Mouse (Mus musculus) erythroblast, adult 5-6 weeks (primary cell): Measurements from ENCODE around the gene Creb3l1. TPM values are rescaled to one million over a fixed set of nuclear protein-coding genes. Genes with fewer than 3 reads are reported as not detected.

Source experiments
- ATAC-seq: replicated peaks from 2 replicates; pipeline ENCODE4 v1.8.0; 2016; ENCODE audit warnings: moderate number of reproducible peaks, mild to moderate bottlenecking, moderate TSS enrichment, inconsistent platforms; ENCODE audit not compliant: poor library complexity, low FRiP score, severe bottlenecking
- total RNA-seq, 2 experiments: library from RNA; stranded (forward) in 1 of 2; stranded (reverse) in 1 of 2; fragments of 150-400 nt in 1 of 2; fragments of 200-764, 138-1000 nt in 1 of 2; gene quantifications; 2 replicates each; pipeline versions ENCODE4 v1.2.3 to v1.2.4; 2015 to 2017; ENCODE audit warnings: low replicate concordance in 2 of 2

The Creb3l1 gene
- total RNA-seq, 2 experiments from 2014 or later = 0.38 to 0.68 TPM

DNA sequence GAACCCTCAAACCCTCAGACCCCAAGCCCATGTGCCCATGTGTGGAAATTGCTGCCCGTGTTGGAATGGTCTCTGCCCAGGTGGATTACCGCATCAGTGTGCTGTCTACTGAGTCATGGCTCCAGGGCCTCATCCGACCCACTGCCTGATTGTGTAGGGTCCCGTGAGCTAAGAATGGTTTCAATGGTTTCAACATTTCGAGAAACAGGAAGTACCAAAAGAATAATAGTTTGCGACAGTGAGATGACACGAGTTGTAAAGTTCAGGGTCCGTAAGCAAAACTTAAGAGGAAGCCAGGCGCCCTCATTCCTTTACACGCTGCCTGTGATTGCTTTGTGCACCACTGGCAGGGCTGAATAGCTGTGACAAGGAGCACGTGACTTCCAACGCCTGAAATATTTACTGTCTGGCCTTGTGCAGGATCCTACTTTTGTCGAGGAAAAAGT lies 52.2 kb downstream of the Creb3l1 start:
- no peak for ATAC-seq

DNA sequence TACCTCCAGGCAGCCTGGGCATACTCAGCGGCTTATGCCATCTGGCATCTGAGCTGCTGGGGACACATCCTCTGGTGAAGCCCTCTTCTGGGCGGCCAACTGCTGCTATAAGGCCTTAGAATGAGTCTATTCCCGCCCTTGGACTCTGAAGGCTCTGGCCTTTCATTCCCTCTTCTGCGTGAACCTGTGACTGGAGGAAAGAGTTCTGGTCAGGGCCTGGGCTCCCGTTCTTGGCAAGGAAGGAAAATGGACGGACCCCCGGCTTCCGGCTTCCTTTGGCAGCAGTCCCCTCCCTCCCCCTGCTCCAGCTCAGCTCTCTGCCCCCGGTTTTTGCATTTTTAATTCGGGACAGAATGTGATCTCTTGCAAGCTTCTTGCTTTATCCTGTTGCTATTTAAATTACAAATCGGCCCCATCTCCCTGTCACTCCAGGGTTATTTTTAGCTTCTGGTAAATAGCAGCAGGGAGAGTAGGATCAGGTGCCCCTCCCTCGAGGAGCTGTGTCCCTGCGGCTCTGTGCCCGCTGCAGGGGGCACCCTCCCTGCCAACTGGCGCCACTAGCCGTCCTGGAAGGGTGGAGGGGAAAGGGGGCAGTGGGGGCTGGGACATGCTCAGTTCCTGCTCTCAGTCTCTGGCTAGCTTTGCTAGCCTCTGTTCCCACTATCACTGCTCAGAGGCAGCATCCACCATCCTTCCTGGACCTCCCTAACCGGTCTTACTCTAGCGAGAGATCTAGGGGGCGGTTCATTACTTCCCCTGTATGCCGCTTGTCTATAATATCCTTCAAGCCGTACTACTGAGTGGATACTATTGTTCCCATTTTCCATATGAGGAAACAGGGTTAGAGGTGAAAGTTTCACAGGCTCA lies 52.8 kb downstream of the Creb3l1 start:
- no peak for ATAC-seq

DNA sequence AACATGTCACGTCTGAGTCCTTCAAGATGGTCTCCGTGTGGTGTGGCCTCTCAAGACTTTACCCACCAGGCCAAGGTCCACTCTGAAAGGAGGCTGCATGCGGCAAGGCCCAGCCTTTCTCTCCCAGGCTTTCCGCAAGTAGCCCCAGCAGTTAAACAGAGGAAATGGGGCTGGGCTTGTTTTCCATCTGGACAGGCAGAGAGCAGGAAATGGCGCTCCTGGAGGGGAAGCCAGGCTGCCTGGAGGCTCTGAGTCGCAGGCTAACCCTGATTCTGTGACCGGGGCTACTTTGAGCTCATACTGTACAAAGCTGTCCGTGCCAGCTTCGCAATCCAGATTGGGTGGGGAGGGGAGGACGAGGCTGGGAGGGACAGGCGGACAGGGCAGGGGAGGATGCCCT lies 56.3 kb downstream of the Creb3l1 start:
- ATAC-seq = no peak

DNA sequence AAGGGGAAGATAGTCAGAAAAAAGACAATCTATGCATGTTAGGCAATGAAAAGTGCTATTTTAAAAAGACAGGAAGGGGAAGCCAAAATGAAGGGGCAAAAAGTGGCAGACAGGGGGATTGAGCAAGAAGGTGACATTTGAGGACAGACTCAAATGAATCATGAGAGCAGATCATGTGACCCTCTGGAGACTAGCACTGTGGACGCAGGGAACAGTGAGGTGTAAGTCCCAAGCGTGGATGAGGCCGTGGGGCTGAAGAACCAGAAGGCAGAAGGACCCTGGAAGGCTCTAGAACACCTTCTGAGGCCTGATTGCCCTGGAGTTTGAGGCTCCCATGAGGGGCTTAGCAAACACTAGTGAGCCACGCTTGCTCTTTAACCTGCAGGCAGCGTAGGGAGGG lies 57.9 kb downstream of the Creb3l1 start:
- no peak for ATAC-seq

DNA sequence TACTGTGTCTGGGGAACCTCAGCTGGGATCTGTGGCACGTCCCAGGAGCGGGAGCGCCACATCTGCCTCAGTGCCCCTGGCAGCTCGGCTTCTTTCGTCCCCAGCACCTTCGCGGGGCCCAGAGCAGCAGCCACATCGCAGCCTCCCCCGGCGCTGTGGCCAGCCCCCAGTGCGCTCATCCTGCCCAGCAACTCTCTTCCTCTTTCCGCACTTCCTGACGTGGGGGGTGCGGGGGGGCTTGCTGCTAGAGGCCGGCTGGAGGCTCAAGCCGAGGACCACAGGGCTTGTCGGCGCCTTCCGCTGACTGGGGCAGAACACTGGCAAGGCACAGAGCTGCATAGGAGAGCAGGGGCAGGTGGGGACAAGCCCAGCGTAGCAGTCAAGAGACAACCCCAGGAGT lies 58.9 kb downstream of the Creb3l1 start:
- no peak for ATAC-seq

DNA sequence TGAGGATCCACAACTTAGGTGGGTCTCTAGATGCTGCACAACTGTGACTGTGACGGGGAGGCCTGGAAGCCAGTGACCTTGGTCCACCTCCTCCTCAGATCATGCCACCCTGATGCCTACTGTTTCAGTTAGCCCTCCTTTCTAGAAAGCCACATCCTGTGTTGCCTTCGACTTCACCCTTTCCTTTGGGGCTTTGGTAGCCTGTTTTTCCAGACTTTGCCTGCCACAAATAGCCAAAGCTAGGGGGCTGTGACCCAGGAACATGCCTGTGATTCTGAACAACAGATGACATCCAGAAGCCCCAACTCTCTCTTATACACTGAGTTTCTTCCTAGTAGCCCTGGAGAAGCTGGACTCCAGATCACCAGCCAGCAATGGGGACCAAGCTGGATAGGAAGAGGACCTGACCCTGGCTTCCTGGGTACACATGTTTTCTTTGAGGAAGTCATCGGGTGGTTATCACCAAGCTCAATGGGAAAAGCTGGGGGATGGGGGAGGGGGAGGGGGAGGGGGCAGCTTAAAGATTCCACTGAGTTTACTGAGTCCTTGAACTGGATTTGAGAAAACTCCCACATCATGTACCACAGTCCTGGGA lies 59.6 kb downstream of the Creb3l1 start:
- ATAC-seq = no peak

DNA sequence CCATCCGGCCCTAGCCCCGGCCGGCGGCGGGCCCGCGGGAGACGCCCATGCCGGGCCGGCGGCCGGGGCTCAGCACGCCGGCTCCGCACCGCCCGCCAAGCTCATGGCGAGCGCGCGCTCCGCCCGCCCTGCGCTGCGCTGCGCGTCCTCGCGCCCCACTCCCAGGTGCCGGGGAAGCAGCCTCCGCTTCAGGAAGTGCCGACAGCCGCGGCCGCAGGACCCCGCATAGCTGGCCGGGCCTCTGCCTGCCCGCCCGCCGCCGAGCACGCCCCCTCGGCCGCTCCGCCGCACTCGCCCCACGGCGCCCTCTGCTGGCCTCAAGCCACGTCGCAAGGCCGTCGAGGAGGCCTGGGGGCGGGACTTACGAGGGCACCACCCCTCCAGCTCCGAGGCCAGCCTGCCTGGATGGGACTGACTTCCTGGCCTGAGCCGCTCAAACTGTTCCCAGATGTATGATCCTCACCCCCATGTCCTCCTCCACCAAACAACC lies 60.8 kb downstream of the Creb3l1 start:
- peak; percentile 79 for ATAC-seq

DNA sequence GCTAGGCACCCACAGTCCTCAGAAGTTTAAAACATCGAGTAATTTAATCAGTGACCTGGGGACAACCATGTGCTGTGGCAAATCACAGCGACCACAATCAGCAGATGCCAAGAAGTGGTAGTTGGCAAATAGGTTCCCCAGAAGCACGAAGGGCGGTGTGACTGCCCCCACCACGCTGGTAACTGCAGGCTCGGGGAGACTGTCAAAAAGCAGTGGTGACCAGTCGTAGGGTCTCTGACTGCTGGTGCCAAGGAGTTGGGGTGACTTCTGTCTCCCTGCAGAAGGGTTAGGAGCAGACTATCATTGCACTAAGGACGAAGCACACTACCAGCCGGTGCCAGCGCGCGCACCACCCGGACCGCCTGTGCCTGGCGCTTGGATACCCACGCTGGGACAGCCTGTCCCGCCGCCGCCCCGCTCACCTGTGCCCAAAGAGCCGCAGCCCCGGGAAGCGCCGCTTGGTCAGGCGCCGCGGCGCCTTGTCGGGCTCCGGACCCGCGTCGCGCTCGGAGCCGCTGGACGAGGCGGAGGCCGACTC lies 61.4 kb downstream of the Creb3l1 start:
- ATAC-seq = no peak

DNA sequence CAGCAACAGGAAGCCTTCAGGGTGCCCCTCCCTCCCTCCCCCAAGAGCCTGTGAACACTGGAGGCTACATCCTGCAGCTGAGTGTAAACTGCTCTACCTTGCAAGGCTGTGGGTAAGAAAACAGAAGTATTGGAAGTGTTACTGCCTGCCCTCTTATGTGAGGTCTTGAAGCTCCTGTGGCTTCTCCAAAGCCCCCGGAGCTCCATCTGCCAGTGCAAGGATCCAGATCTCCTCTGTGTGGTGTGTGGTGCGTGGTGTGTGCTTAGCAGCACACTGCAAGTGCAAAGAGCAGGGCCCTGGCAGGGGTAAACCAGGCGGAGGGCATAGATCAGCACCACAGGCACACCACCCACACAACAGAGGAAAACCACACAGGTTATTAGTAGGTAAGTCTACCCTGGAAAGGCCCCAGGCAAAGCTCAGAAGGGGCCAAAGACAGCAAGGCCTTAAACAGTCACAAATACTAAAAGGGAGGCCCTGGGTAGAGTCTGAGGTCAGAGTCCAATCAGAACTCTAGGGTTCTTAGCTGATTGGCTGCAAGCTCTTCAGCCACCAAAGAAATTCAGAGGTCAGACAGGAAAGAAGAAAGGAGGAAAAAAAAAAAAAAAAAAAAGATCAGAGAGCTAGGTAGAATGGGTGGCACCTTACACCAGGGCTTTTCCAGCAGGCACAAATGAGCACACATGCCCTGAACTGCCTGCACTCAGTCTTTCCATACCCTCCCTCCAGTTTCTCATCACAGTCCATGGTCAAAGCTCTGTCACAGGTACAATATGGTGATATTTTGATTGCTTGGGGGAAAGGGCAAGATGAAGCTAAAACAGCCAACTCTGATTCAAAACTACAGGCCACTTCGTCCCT lies 62.2 kb downstream of the Creb3l1 start:
- no peak for ATAC-seq

DNA sequence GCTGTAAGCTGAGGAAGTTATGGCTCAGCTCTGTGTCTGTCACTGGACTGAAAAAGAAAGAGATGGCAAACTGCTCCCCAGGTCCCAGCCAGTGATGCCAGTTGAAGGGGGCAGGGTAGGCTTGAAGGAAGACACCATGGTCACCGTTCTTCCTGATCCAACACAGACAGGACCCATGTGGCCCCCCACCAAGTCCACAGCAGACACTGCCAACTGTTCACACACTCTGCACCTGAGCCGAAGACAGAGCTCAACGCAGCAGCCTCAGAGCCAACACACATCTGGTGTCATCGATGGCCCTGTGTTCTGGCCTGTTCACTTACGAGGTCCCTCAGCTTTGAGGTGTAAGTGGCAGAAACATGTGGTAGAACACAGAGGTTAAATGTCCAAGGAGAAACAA lies 63.8 kb downstream of the Creb3l1 start:
- ATAC-seq = no peak

DNA sequence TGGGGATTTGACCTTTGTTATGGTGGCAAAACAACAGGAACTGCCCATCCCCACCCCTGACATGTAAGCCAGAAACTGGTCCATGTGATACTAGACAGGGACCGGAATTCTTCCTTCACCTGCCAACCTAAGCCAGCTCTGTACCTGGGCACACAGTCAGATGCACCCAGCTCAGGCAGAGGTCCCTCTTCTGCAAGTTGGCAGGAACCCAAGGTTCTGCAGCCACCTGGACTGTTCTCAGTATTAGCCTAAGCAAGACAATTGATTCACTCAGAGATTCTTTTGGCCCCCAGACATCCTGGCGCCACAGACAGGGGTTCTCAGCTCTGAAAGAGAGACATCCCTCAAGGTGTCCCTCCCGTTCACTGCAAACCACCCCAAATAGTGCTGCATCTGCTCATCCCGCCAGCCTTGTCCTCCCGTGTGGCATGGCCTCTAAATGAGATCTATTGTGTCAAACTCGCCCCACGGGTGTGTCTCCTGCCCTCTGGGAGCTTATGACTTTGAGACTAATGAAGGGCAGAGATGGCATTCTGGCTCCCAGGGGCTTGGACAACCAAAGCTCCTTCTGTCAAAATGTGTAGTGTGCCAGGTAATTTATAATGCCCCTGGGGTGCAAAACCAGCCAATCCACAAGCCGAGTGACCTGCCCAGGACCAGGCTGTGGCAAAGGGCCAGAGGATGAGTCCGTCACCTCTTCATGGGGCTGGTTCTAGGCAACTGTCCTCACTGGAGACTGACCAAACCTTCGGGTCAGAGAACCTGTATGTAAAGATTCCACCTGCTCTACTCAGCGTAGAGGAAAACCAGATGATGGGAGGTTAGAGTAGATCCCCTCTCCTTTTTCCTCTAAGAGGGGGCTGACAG lies 64.5 kb downstream of the Creb3l1 start:
- ATAC-seq = no peak

DNA sequence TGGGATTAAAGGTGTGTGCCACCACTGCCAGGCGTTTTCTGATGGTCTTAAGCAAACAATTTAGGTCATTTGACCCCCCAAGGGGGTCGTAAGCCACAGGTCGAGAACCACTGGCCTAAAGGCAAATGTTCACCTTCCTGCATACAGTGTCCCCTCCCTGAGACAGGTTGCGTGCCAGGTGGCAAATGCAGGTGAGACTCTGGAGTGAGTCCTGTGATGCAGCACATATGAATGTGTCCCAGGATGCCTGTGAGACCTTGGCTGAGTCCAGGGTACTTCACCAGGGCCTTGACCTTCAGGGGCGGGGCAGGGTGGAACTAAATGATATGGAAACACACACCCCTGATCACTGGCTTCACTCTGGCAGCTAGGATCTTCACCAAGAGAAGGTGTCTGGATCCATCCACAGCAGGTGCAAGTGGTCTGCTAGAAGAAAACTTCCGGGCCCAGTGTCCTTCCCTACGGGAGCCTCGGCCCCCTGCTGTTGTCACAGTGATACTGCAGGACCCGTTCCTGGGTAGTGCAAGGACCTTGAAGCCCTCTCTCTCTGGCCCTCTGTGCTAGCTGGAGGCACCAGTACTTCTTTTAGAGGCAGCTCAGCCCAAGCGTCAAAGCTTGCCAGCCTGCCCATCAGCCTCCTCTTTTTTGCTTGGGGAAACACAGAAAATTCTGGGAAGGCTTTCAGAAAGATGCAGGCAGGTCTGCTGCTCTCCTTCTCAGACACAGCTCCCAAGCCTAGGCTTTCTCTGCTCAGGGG lies 65.4 kb downstream of the Creb3l1 start:
- peak; percentile 55 for ATAC-seq

DNA sequence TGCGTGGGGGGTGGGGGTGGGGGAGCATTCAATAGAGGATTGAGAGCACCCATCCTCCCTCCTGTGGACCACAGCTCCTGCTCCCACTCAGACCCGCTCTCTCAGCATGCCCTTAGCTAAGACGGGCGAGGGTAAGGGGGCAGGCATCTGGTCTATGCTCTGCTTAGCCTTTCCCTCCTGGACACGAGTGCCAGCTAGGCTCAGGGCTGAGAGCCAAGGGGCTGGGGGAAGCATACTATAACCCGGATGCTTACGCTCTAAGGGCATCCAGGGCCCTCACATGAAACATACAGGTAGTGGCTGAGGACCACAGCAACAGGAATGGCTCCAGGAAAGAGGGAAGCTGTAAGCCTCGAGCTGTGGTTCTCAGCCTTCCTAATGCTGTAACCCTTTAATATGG lies 66.3 kb downstream of the Creb3l1 start:
- ATAC-seq = no peak

DNA sequence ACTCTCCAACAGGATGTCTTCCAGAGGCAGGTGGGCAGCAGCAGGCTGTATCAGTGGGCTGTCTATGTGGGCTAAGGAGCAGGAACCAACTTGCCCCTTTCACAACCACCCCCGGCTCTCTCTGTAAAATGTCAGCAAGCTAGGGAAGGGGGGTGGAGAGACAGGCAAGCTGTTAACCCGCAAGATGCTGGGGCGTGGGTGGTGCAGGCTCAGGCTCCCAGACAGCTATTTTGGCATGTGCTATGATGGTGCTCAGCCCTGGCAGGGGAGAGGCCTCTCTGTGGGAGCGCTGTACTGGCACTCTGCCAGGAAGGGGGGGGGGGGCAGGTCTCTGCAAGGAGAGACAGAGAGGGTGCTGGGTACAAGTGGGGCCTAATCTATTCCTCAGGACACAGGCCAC lies 67.2 kb downstream of the Creb3l1 start:
- no peak for ATAC-seq

DNA sequence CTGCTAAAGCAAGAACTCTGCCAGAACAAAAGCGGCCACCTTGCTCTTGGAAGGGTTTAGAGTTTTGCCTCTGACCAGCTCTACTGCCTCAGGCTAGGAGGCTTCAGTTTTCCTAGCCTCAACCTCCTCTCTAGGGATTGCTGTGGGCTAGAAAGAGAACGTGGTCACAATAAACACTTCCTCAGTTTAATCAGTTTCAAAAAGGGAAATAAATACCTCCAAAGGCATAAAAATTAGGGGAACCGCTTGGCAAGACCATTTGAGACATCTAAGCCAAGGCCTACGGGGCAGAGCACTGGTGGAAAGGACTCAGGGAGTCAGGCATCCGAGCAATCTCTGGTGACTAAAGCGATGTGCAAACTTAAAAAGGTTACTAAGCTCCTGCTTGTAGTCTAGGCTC lies 68.4 kb downstream of the Creb3l1 start:
- ATAC-seq = no peak

DNA sequence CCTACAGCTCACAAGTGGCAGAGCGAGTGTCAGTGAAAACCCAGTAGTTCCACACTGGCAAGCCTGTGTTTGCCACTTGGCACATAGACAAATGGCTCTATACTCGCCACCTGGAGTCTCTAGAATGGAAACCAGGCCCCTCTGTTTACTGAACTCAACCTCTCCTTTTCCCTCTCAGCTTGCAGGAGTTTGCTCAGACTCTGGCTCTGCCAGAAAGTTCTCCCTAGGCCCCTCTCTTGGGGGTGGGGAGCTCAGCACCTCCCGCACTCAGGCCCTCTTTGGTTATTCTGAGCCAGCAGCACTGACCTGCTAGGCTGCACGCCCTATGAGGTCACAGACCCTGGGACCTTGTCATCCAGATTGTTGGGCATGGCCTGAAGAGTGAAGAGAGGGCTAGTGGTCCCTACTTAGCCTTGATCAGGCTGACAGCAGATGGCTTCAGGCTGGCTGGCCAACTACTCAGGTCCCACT lies 69.1 kb downstream of the Creb3l1 start:
- ATAC-seq = no peak

DNA sequence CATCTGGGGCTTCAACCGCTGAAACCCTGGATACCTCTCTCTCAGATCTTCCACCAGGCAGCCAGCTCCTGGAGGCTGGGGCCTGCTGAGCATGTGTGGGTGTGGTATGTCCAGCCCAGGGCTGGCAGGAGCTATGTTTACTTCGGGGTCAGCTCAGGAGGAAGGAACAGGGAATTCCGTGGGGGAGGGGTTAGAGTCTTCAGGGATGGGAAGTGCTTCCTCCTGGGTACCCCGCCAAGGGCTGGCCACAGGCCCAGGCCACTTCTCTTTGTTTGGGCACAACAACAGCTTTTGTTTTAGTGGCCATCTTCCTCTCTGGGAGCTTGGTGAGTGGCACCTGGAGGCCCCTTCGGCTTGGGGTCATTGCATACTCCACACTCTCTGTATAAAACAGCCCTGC lies 70.5 kb downstream of the Creb3l1 start:
- ATAC-seq = no peak

DNA sequence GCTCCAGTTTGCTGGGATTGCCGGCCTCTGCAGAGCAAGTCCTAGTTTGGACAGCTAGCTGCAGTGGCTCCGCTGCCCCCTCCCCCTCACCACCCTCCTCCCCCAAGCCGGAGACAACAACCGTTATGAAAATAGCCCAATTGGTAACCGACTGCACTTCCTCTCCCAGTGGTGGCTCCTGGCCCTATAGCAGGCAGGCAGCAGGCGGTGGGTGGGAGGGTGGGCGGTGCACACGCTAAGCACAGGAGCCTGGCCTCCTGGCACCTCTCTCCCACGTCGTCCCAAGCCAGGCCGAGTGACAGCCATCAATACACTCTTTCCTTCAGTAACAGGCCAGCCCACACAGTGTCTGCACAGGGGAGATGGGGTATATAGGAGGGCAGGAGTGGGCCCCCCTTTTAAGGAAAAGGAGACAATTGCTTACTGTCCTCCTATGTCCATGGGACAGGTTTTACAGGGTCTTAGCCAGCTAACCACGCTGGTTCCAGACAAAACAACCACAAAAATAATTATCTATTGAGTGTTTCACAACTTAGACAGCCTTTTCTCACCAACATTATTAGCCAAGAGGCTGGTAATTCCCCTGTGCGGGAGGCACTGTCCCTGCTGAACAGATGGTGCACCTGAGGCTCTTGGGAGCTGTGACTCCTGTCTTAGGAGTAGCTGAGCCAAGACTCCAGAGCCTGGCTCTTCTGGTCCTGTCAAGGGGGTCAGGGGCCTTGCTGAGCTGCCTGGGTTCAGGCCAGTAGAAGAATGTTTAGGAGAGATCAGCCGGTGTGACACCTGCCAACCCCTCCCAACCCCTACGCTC lies 73.8 kb downstream of the Creb3l1 start:
- no peak for ATAC-seq
